Mouse (Mus musculus): ENCODE results near the gene Hnrnph1. TPM values are rescaled to one million over a fixed set of nuclear protein-coding genes. Genes with fewer than 3 reads are reported as not detected.
A peak's percentile ranks its signal among the peaks of the same experiment; 100 is the strongest.
"Not testable (repeated sequence)": the region's sequence is repeated elsewhere in the genome, so short reads cannot be mapped to it uniquely, and the experiment has no call there.

The Hnrnph1 gene
- polyA plus RNA-seq, 1 experiment from 2014 or later: 386 TPM

GRCm38 (mm10) chr11:50352177-50352576 lies 24.6 kb upstream of the Hnrnph1 start:
- H3K4me3 ChIP-seq (ENCODE audit: low read depth, low read length): no peak overlapping the region
- no peak for DNase-seq (ENCODE audit: low spot score)

GRCm38 (mm10) chr11:50354162-50354561 lies 22.6 kb upstream of the Hnrnph1 start, which contains the start of gene Cby3:
Cby3 (plus strand) TSS chr11:50354462.
- Histone ChIP-seq H3K4me3 (ENCODE audit: low read depth, low read length) (no peak within 1 kb of the TSS), H3K9me3 (ENCODE audit: control insufficient read depth, low read length) (no peaks in the 10 kb centered on the region), H3K36me3 (ENCODE audit: control insufficient read depth, insufficient read depth, low read length) (no peaks in the 10 kb centered on the region), H3K9ac (ENCODE audit: low read depth, low read length) (no peak within 1 kb of the TSS), H3K4me2 (ENCODE audit: low read depth, low read length) (no peak within 1 kb of the TSS), H3K27me3 (replicated peaks; ENCODE audit: control insufficient read depth, insufficient read depth, low read length) (no peaks in the 10 kb centered on the region), H3K27ac (replicated peaks; ENCODE audit: low read depth, low read length) (no peak within 1 kb of the TSS), H3K4me1 (ENCODE audit: control insufficient read depth, insufficient read depth, low read length) (no peaks in the 10 kb centered on the region)
- ATAC-seq (ENCODE audit: low read depth) (no peak), DNase-seq (ENCODE audit: low spot score) (no peak)

More at GRCm38 (mm10) chr11:50352177-50352576, 24.6 kb upstream of the Hnrnph1 start:
- no peaks in the 10 kb centered on the region for H3K4me1 ChIP-seq (ENCODE audit: control insufficient read depth, insufficient read depth, low read length)
- H3K9ac ChIP-seq (ENCODE audit: low read depth, low read length): no peak overlapping the region
- no peak for ATAC-seq (ENCODE audit: low read depth)
- no peaks in the 10 kb centered on the region for H3K36me3 ChIP-seq (ENCODE audit: control insufficient read depth, insufficient read depth, low read length)
- no peak overlapping the region for H3K4me2 ChIP-seq (ENCODE audit: low read depth, low read length)
- no peaks in the 10 kb centered on the region for H3K27me3 ChIP-seq (replicated peaks; ENCODE audit: control insufficient read depth, insufficient read depth, low read length)
- H3K27ac ChIP-seq (replicated peaks; ENCODE audit: low read depth, low read length): no peak overlapping the region
- WGBS: 72% methylated on average over 2 of the region's 2 CpGs
- no peaks in the 10 kb centered on the region for H3K9me3 ChIP-seq (ENCODE audit: control insufficient read depth, low read length)

GRCm38 (mm10) chr11:50354851-50355250 lies 21.9 kb upstream of the Hnrnph1 start:
- DNase-seq (ENCODE audit: low spot score): no peak
- H3K27ac ChIP-seq (replicated peaks; ENCODE audit: low read depth, low read length): no peak overlapping the region
- no peak overlapping the region for H3K4me2 ChIP-seq (ENCODE audit: low read depth, low read length)
- no peaks in the 10 kb centered on the region for H3K9me3 ChIP-seq (ENCODE audit: control insufficient read depth, low read length)
- H3K36me3 ChIP-seq (ENCODE audit: control insufficient read depth, insufficient read depth, low read length): no peaks in the 10 kb centered on the region
- H3K4me3 ChIP-seq (ENCODE audit: low read depth, low read length): no peak overlapping the region
- no peak overlapping the region for H3K9ac ChIP-seq (ENCODE audit: low read depth, low read length)
- ATAC-seq (ENCODE audit: low read depth): no peak
- 69% methylated on average over 3 of the region's 3 CpGs for WGBS
- no peaks in the 10 kb centered on the region for H3K27me3 ChIP-seq (replicated peaks; ENCODE audit: control insufficient read depth, insufficient read depth, low read length)
- H3K4me1 ChIP-seq (ENCODE audit: control insufficient read depth, insufficient read depth, low read length): no peaks in the 10 kb centered on the region

- 58% methylated on average over 1 of the region's 1 CpGs for WGBS
- Histone ChIP-seq H3K4me3 (ENCODE audit: low read depth, low read length) (no peak overlapping the region), H3K9me3 (ENCODE audit: control insufficient read depth, low read length) (no peaks in the 10 kb centered on the region), H3K4me1 (ENCODE audit: control insufficient read depth, insufficient read depth, low read length) (no peaks in the 10 kb centered on the region), H3K9ac (ENCODE audit: low read depth, low read length) (no peak overlapping the region), H3K36me3 (ENCODE audit: control insufficient read depth, insufficient read depth, low read length) (no peaks in the 10 kb centered on the region), H3K27me3 (replicated peaks; ENCODE audit: control insufficient read depth, insufficient read depth, low read length) (no peaks in the 10 kb centered on the region), H3K4me2 (ENCODE audit: low read depth, low read length) (no peak overlapping the region), H3K27ac (replicated peaks; ENCODE audit: low read depth, low read length) (no peak overlapping the region)
- ATAC-seq (ENCODE audit: low read depth): no peak
- DNase-seq (ENCODE audit: low spot score): no peak
Observed at GRCm38 (mm10) chr11:50355395-50355794, 21.4 kb upstream of the Hnrnph1 start.

- peak overlapping the region; percentile 92 for H3K4me2 ChIP-seq (ENCODE audit: low read depth, low read length)
- H3K4me1 ChIP-seq (ENCODE audit: control insufficient read depth, insufficient read depth, low read length): no peaks in the 10 kb centered on the region
- 1% methylated on average over 65 of the region's 74 CpGs for WGBS
- no peak overlapping the region for H3K27ac ChIP-seq (replicated peaks; ENCODE audit: low read depth, low read length)
- H3K9ac ChIP-seq (ENCODE audit: low read depth, low read length): peak overlapping the region; percentile 74
- H3K4me3 ChIP-seq (ENCODE audit: low read depth, low read length): peak overlapping the region; percentile 59
- ATAC-seq (ENCODE audit: low read depth) (peak; percentile 81), DNase-seq (ENCODE audit: low spot score) (peak; percentile 82)
- no peaks in the 10 kb centered on the region for H3K9me3 ChIP-seq (ENCODE audit: control insufficient read depth, low read length)
- H3K36me3 ChIP-seq (ENCODE audit: control insufficient read depth, insufficient read depth, low read length): no peaks in the 10 kb centered on the region
- no peaks in the 10 kb centered on the region for H3K27me3 ChIP-seq (replicated peaks; ENCODE audit: control insufficient read depth, insufficient read depth, low read length)
Observed at GRCm38 (mm10) chr11:50358950-50359861, 17.6 kb upstream of the Hnrnph1 start.

GRCm38 (mm10) chr11:50361282-50361681 lies 15.5 kb upstream of the Hnrnph1 start:
- not testable (repeated sequence) for H3K36me3 ChIP-seq (ENCODE audit: control insufficient read depth, insufficient read depth, low read length); H3K9ac ChIP-seq (ENCODE audit: low read depth, low read length)
- WGBS: 75% methylated on average over 1 of the region's 1 CpGs

GRCm38 (mm10) chr11:50364548-50364947 lies 12.2 kb upstream of the Hnrnph1 start:
- Histone ChIP-seq H3K27ac (replicated peaks; ENCODE audit: low read depth, low read length) (no peak overlapping the region), H3K27me3 (replicated peaks; ENCODE audit: control insufficient read depth, insufficient read depth, low read length) (no peaks in the 10 kb centered on the region), H3K4me2 (ENCODE audit: low read depth, low read length) (no peak overlapping the region), H3K9ac (ENCODE audit: low read depth, low read length) (no peak overlapping the region), H3K9me3 (ENCODE audit: control insufficient read depth, low read length) (no peaks in the 10 kb centered on the region), H3K36me3 (ENCODE audit: control insufficient read depth, insufficient read depth, low read length) (no peaks in the 10 kb centered on the region), H3K4me3 (ENCODE audit: low read depth, low read length) (no peak overlapping the region), H3K4me1 (ENCODE audit: control insufficient read depth, insufficient read depth, low read length) (no peaks in the 10 kb centered on the region)
- ATAC-seq (ENCODE audit: low read depth) (peak; percentile 73), DNase-seq (ENCODE audit: low spot score) (peak; percentile 88)
- WGBS: 12% methylated on average over 4 of the region's 4 CpGs

More at GRCm38 (mm10) chr11:50361282-50361681, 15.5 kb upstream of the Hnrnph1 start:
- not testable (repeated sequence) for H3K9me3 ChIP-seq (ENCODE audit: control insufficient read depth, low read length); DNase-seq (ENCODE audit: low spot score); ATAC-seq (ENCODE audit: low read depth); H3K4me1 ChIP-seq (ENCODE audit: control insufficient read depth, insufficient read depth, low read length); H3K4me3 ChIP-seq (ENCODE audit: low read depth, low read length); H3K27me3 ChIP-seq (replicated peaks; ENCODE audit: control insufficient read depth, insufficient read depth, low read length); H3K4me2 ChIP-seq (ENCODE audit: low read depth, low read length); H3K27ac ChIP-seq (replicated peaks; ENCODE audit: low read depth, low read length)

GRCm38 (mm10) chr11:50365322-50365721 lies 11.5 kb upstream of the Hnrnph1 start:
- no peak for ATAC-seq (ENCODE audit: low read depth)
- no peaks in the 10 kb centered on the region for H3K4me1 ChIP-seq (ENCODE audit: control insufficient read depth, insufficient read depth, low read length)

GRCm38 (mm10) chr11:50367531-50367930 lies 9.3 kb upstream of the Hnrnph1 start:
- Histone ChIP-seq H3K27ac (replicated peaks; ENCODE audit: low read depth, low read length) (no peak overlapping the region), H3K36me3 (ENCODE audit: control insufficient read depth, insufficient read depth, low read length) (no peaks in the 10 kb centered on the region), H3K9ac (ENCODE audit: low read depth, low read length) (no peak overlapping the region), H3K4me3 (ENCODE audit: low read depth, low read length) (no peak overlapping the region), H3K4me2 (ENCODE audit: low read depth, low read length) (no peak overlapping the region), H3K9me3 (ENCODE audit: control insufficient read depth, low read length) (no peaks in the 10 kb centered on the region), H3K4me1 (ENCODE audit: control insufficient read depth, insufficient read depth, low read length) (no peaks in the 10 kb centered on the region; the same call in 1 of the 2 replicates), H3K27me3 (replicated peaks; ENCODE audit: control insufficient read depth, insufficient read depth, low read length) (no peaks in the 10 kb centered on the region)
- ATAC-seq (ENCODE audit: low read depth) (no peak), DNase-seq (ENCODE audit: low spot score) (no peak)
- 91% methylated on average over 9 of the region's 9 CpGs for WGBS

More at GRCm38 (mm10) chr11:50365322-50365721, 11.5 kb upstream of the Hnrnph1 start:
- no peak for DNase-seq (ENCODE audit: low spot score)
- Histone ChIP-seq H3K9ac (ENCODE audit: low read depth, low read length) (no peak overlapping the region), H3K27ac (replicated peaks; ENCODE audit: low read depth, low read length) (no peak overlapping the region), H3K36me3 (ENCODE audit: control insufficient read depth, insufficient read depth, low read length) (no peaks in the 10 kb centered on the region), H3K4me3 (ENCODE audit: low read depth, low read length) (no peak overlapping the region), H3K9me3 (ENCODE audit: control insufficient read depth, low read length) (no peaks in the 10 kb centered on the region), H3K4me2 (ENCODE audit: low read depth, low read length) (no peak overlapping the region), H3K27me3 (replicated peaks; ENCODE audit: control insufficient read depth, insufficient read depth, low read length) (no peaks in the 10 kb centered on the region)

Data from embryonic facial prominence, embryonic 14.5 days (tissue).